Mouse (Mus musculus): ENCODE results near the gene Stk39.

DNA sequence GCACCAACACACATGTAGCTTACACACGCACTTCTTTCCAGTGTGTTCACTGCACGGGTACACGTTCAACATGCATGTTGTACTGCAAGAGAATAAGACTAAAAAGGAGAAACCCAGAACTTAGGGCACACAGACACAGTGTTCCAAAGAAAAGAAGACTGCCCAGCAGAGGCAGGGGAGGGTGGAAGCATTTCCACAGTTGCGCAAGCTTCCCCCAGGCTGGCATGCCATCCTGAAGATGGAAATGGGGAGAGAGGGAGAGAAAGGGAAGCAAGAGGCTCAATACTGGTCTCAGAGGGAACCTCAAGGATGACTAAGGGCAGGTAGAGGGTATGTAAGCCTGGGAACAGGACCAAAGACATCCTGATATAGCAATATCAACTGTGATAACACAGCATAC, 7.6 kb downstream of the Stk39 start:
- TF ChIP-seq GATA1 (IDR thresholded peaks at IDR 0.05; ENCODE audit: low read length) (no peak), TAL1 (IDR thresholded peaks at IDR 0.05; ENCODE audit: low read length) (no peak)

Measured in erythroblast, embryonic 14.5 days (primary cell).